Mouse (Mus musculus): ENCODE data around the gene Fam81b. TPM values are rescaled to one million over a fixed set of nuclear protein-coding genes. Genes with fewer than 3 reads are reported as not detected.

The Fam81b gene
- polyA plus RNA-seq, 1 experiment, result not detected

DNA sequence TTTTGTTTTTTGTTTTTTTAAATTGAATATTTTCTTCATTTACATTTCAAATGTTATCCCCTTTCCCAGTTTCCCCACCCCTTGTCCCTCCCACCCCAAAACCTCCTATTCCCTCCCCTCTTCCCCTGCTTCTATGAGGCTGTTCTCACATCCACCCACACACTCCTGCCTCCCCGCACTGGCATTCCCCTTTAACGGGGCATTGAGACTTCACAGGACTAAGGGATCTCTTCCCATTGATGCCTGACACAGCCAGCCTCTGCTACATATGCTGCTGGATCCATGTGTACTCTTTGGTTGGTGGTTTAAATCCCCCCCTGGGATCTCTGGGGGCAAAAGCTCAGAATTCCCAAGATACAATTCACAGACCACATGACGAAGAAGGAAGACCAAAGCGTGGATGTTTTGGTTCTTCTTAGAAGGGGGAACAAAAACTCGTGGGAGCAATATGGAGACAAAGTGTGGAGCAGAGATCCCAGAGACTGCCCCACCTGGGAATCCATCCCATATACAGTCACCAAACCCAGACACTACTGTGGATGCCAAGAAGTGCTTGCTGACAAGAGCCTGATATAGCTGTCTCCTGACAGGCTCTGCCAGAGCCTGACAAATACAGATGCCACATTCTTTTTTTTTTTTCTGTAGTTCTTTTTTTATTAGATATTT is 40.4 kb downstream of the Fam81b start:
- no peak for TF ChIP-seq EP300 (IDR thresholded peaks at IDR 0.05; ENCODE audit: insufficient read depth, low read depth, low read length)
- TF ChIP-seq CTCF (IDR thresholded peaks at IDR 0.05; ENCODE audit: low read depth, low read length), result no peak
- no peak for TF ChIP-seq POLR2A (IDR thresholded peaks at IDR 0.05; ENCODE audit: insufficient read depth, low read length)
- no peak overlapping the region for H3K9ac ChIP-seq (ENCODE audit: low read depth, poor library complexity, severe bottlenecking)
- H3K27ac ChIP-seq (ENCODE audit: insufficient read depth, low read length), result no peak overlapping the region
- H3K27me3 ChIP-seq (ENCODE audit: control insufficient read depth, insufficient read depth, low read length, poor library complexity, severe bottlenecking), result no peaks in the 10 kb centered on the region
- no peaks in the 10 kb centered on the region for H3K36me3 ChIP-seq (ENCODE audit: control insufficient read depth, insufficient read depth, low read length, poor library complexity, severe bottlenecking)
- no peak overlapping the region for H3K4me3 ChIP-seq (ENCODE audit: low read depth, low read length)
- H3K4me1 ChIP-seq (ENCODE audit: control insufficient read depth, insufficient read depth, low read length), result no peaks in the 10 kb centered on the region
- no peaks in the 10 kb centered on the region for H3K9me3 ChIP-seq (replicated peaks; ENCODE audit: control insufficient read depth, insufficient read depth, low read length, poor library complexity, severe bottlenecking)

DNA sequence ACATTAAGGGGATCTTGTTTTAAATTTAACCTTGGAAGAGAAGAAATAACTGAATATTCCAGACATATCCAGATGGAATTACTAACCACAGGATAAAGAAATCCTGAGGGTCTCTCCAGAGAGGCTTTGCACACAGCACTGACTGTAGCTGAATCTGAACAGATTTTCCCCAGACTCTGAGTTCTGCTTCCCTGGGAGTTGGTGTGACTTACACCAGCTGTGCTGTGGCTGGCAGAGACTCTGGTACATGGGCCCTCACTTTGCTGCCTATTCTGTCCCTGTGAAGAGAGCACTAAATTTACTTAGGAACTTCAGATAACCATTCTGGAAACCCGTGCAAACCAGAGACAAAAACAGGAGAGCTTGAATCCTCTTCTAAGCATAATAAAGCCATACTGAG is 46.1 kb downstream of the Fam81b start:
- no peaks in the 10 kb centered on the region for H3K27me3 ChIP-seq (ENCODE audit: control insufficient read depth, insufficient read depth, low read length, poor library complexity, severe bottlenecking)
- H3K36me3 ChIP-seq (ENCODE audit: control insufficient read depth, insufficient read depth, low read length, poor library complexity, severe bottlenecking), result no peaks in the 10 kb centered on the region
- H3K4me1 ChIP-seq (ENCODE audit: control insufficient read depth, insufficient read depth, low read length), result no peaks in the 10 kb centered on the region
- H3K9me3 ChIP-seq (replicated peaks; ENCODE audit: control insufficient read depth, insufficient read depth, low read length, poor library complexity, severe bottlenecking), result no peaks in the 10 kb centered on the region
- no peak overlapping the region for H3K4me3 ChIP-seq (ENCODE audit: low read depth, low read length)
- no peak for TF ChIP-seq CTCF (IDR thresholded peaks at IDR 0.05; ENCODE audit: low read depth, low read length)
- TF ChIP-seq EP300 (IDR thresholded peaks at IDR 0.05; ENCODE audit: insufficient read depth, low read depth, low read length), result no peak
- no peak for TF ChIP-seq POLR2A (IDR thresholded peaks at IDR 0.05; ENCODE audit: insufficient read depth, low read length)
- H3K9ac ChIP-seq (ENCODE audit: low read depth, poor library complexity, severe bottlenecking), result no peak overlapping the region
- no peak overlapping the region for H3K27ac ChIP-seq (ENCODE audit: insufficient read depth, low read length)

DNA sequence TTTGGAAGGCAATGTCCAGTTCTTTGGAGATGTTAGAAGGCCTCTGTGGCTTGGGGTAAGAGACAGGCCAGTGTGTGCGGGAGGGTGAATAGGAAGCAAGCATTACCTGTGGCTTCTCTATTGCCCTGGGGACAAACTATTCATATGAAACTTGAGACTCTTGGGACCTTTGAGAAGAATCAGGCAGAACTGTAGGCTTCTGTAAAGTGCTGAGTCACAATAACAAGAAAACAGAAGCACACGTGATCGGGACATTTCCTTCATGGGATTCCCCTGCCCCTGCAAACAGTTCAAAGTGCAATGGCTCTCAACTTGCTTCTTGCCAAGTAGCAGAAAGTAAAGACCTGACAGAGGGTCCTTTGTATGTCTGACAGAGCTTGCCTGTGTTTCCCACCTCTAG is 48.5 kb downstream of the Fam81b start:
- TF ChIP-seq POLR2A (IDR thresholded peaks at IDR 0.05; ENCODE audit: insufficient read depth, low read length) (no peak), CTCF (IDR thresholded peaks at IDR 0.05; ENCODE audit: low read depth, low read length) (no peak), EP300 (IDR thresholded peaks at IDR 0.05; ENCODE audit: insufficient read depth, low read depth, low read length) (no peak)

DNA sequence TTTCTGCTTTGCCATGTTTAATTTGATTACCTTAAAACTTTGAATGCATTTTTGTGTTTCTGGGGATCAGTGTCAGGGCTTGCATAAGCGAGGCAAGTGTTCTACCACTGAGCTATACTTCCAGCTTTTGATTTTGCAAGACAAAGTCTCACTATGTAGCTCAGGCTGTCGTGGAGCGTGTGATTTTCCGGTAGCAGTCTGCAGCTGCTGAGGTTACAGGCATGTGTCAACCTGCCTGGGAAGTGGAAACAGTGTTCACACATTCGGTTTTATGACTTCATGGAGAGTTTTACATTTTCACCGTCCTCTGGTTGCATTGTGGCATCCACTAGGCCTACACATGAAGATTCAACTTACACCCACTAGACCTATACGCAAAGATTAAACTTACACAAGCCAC is 54.8 kb downstream of the Fam81b start:
- H3K9me3 ChIP-seq (replicated peaks; ENCODE audit: control insufficient read depth, insufficient read depth, low read length, poor library complexity, severe bottlenecking), result no peaks in the 10 kb centered on the region
- H3K36me3 ChIP-seq (ENCODE audit: control insufficient read depth, insufficient read depth, low read length, poor library complexity, severe bottlenecking), result no peaks in the 10 kb centered on the region
- no peak overlapping the region for H3K4me3 ChIP-seq (ENCODE audit: low read depth, low read length)
- no peak overlapping the region for H3K27ac ChIP-seq (ENCODE audit: insufficient read depth, low read length)
- H3K4me1 ChIP-seq (ENCODE audit: control insufficient read depth, insufficient read depth, low read length), result no peaks in the 10 kb centered on the region
- no peaks in the 10 kb centered on the region for H3K27me3 ChIP-seq (ENCODE audit: control insufficient read depth, insufficient read depth, low read length, poor library complexity, severe bottlenecking)
- TF ChIP-seq CTCF (IDR thresholded peaks at IDR 0.05; ENCODE audit: low read depth, low read length) (no peak), EP300 (IDR thresholded peaks at IDR 0.05; ENCODE audit: insufficient read depth, low read depth, low read length) (no peak), POLR2A (IDR thresholded peaks at IDR 0.05; ENCODE audit: insufficient read depth, low read length) (no peak)
- no peak overlapping the region for H3K9ac ChIP-seq (ENCODE audit: low read depth, poor library complexity, severe bottlenecking)

More for the DNA sequence above, 48.5 kb downstream of the Fam81b start:
- H3K27me3 ChIP-seq (ENCODE audit: control insufficient read depth, insufficient read depth, low read length, poor library complexity, severe bottlenecking), result no peaks in the 10 kb centered on the region
- H3K36me3 ChIP-seq (ENCODE audit: control insufficient read depth, insufficient read depth, low read length, poor library complexity, severe bottlenecking), result no peaks in the 10 kb centered on the region
- no peaks in the 10 kb centered on the region for H3K9me3 ChIP-seq (replicated peaks; ENCODE audit: control insufficient read depth, insufficient read depth, low read length, poor library complexity, severe bottlenecking)
- H3K4me1 ChIP-seq (ENCODE audit: control insufficient read depth, insufficient read depth, low read length), result no peaks in the 10 kb centered on the region
- H3K9ac ChIP-seq (ENCODE audit: low read depth, poor library complexity, severe bottlenecking), result no peak overlapping the region
- H3K27ac ChIP-seq (ENCODE audit: insufficient read depth, low read length), result no peak overlapping the region
- H3K4me3 ChIP-seq (ENCODE audit: low read depth, low read length), result no peak overlapping the region

DNA sequence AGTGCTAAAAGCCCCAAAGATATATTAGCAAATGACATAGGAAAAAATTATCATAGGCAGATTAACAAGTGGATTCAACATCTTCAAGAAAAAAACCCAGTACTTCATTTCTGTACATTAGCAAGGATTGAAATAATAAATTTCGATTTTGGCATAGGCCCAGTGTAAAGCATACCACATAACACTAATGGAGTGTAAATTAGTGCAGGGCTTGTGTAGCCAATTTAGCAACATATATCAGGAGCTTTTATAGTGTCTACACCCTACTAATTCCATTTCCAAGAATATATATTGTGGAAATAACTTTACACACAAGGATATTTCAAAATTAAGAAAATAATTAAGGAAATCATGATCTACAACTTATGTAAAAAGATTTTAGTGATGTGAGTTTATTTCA is 55.8 kb downstream of the Fam81b start:
- H3K27ac ChIP-seq (ENCODE audit: insufficient read depth, low read length), result no peak overlapping the region
- H3K4me3 ChIP-seq (ENCODE audit: low read depth, low read length), result no peak overlapping the region
- H3K36me3 ChIP-seq (ENCODE audit: control insufficient read depth, insufficient read depth, low read length, poor library complexity, severe bottlenecking), result no peaks in the 10 kb centered on the region
- H3K9me3 ChIP-seq (replicated peaks; ENCODE audit: control insufficient read depth, insufficient read depth, low read length, poor library complexity, severe bottlenecking), result no peaks in the 10 kb centered on the region
- H3K4me1 ChIP-seq (ENCODE audit: control insufficient read depth, insufficient read depth, low read length), result no peaks in the 10 kb centered on the region
- TF ChIP-seq EP300 (IDR thresholded peaks at IDR 0.05; ENCODE audit: insufficient read depth, low read depth, low read length), result no peak
- TF ChIP-seq CTCF (IDR thresholded peaks at IDR 0.05; ENCODE audit: low read depth, low read length), result no peak
- TF ChIP-seq POLR2A (IDR thresholded peaks at IDR 0.05; ENCODE audit: insufficient read depth, low read length), result no peak
- H3K9ac ChIP-seq (ENCODE audit: low read depth, poor library complexity, severe bottlenecking), result no peak overlapping the region
- H3K27me3 ChIP-seq (ENCODE audit: control insufficient read depth, insufficient read depth, low read length, poor library complexity, severe bottlenecking), result no peaks in the 10 kb centered on the region

DNA sequence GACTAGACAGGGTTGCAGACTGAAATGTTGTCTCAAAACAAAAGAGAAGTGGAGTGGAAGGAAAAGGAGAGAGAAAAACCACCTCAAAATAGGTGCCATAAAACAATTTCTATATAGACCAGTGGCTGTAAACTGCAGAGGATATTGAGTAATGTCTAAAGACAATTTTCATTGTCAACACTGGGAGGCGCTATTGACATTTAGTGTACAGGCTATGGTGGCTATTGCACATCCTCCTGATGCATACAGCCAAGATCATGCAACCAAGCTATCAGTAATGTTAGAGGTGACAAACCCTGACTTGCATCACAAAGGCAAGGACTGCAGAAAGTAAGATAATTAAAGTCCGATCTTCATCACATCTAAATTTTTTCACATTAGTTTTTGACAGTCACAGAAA is 89.5 kb downstream of the Fam81b start:
- H3K4me3 ChIP-seq (ENCODE audit: low read depth, low read length), result no peak overlapping the region
- no peak overlapping the region for H3K9ac ChIP-seq (ENCODE audit: low read depth, poor library complexity, severe bottlenecking)
- TF ChIP-seq CTCF (IDR thresholded peaks at IDR 0.05; ENCODE audit: low read depth, low read length) (no peak), EP300 (IDR thresholded peaks at IDR 0.05; ENCODE audit: insufficient read depth, low read depth, low read length) (no peak), POLR2A (IDR thresholded peaks at IDR 0.05; ENCODE audit: insufficient read depth, low read length) (no peak)
- no peaks in the 10 kb centered on the region for H3K9me3 ChIP-seq (replicated peaks; ENCODE audit: control insufficient read depth, insufficient read depth, low read length, poor library complexity, severe bottlenecking)
- H3K4me1 ChIP-seq (ENCODE audit: control insufficient read depth, insufficient read depth, low read length), result no peaks in the 10 kb centered on the region
- no peaks in the 10 kb centered on the region for H3K36me3 ChIP-seq (ENCODE audit: control insufficient read depth, insufficient read depth, low read length, poor library complexity, severe bottlenecking)
- H3K27me3 ChIP-seq (ENCODE audit: control insufficient read depth, insufficient read depth, low read length, poor library complexity, severe bottlenecking), result no peaks in the 10 kb centered on the region
- no peak overlapping the region for H3K27ac ChIP-seq (ENCODE audit: insufficient read depth, low read length)

Data from ES-Bruce4 (cell line).